Mouse (Mus musculus) hindbrain, embryonic 13.5 days (tissue): ENCODE results near the gene Acacb. TPM values are rescaled to one million over a fixed set of nuclear protein-coding genes. Genes with fewer than 3 reads are reported as not detected.

ENCODE experiments used
- ATAC-seq: fragments of 200-750 bp; cut with Nextera tagmentation; 2 replicates; pipeline ENCODE4 v1.8.0; 2017; ENCODE audit warnings: moderate TSS enrichment; ENCODE audit not compliant: low FRiP score
- H3K27ac ChIP-seq: fragments of 300-500 bp; sonication (generic); 2 replicates; pipeline ENCODE4 v1.5.1; 2015; ENCODE audit warnings: inconsistent platforms, mild to moderate bottlenecking, moderate library complexity
- H3K27me3 ChIP-seq: fragments of 300-500 bp; sonication (generic); 2 replicates; pipeline ENCODE4 v1.6.1; 2015; ENCODE audit warnings: mild to moderate bottlenecking, inconsistent platforms
- H3K36me3 ChIP-seq: fragments of 300-500 bp; sonication (generic); 2 replicates; pipeline ENCODE4 v1.6.1; 2015; ENCODE audit warnings: mild to moderate bottlenecking, inconsistent platforms
- H3K4me1 ChIP-seq: fragments of 300-500 bp; sonication (generic); replicated peaks from 2 replicates; pipeline ENCODE4 v1.6.1; 2015; ENCODE audit warnings: inconsistent platforms
- H3K4me2 ChIP-seq: fragments of 300-500 bp; sonication (generic); 2 replicates; pipeline ENCODE4 v1.6.1; 2015; ENCODE audit warnings: inconsistent platforms, mild to moderate bottlenecking, moderate library complexity
- H3K4me3 ChIP-seq: fragments of 300-500 bp; sonication (generic); 2 replicates; pipeline ENCODE4 v1.5.1; 2015; ENCODE audit warnings: mild to moderate bottlenecking, inconsistent platforms
- H3K9ac ChIP-seq: fragments of 300-500 bp; sonication (generic); 2 replicates; pipeline ENCODE4 v1.6.1; 2015; ENCODE audit warnings: mild to moderate bottlenecking, inconsistent platforms
- H3K9me3 ChIP-seq: fragments of 300-500 bp; sonication (generic); 2 replicates; pipeline ENCODE4 v1.6.1; 2016; ENCODE audit warnings: inconsistent platforms
- WGBS: fragments of 180-500 bp; shearing (Covaris S2); methylation state at CpG from one replicate; pipeline ENCODE4 v1.1.7; 2015; 5-methylcytosine and 5-hydroxymethylcytosine counted together
- polyA plus RNA-seq: library from polyadenylated mRNA; unstranded; fragments of >200 nt; fragmentation: Nextera tagmentation; extraction: Ambion mirVana; gene quantifications from 2 replicates; pipeline ENCODE4 v1.2.1, GENCODE M21; 2015

Gene Acacb
- 1.9 and 3.2 TPM in 2 replicates for polyA plus RNA-seq

GRCm38 (mm10) chr5:114146028-114146888 is at the start of gene Acacb:
Acacb (plus strand) TSS chr5:114146535.
- H3K4me2 ChIP-seq = no peak within 1 kb of the TSS
- H3K9me3 ChIP-seq = no peaks in the 10 kb centered on the region
- WGBS = 55% methylated on average over 19 of the region's 19 CpGs
- ATAC-seq = no peak
- no peak within 1 kb of the TSS for H3K4me3 ChIP-seq
- H3K27me3 ChIP-seq = no peaks in the 10 kb centered on the region
- no peaks in the 10 kb centered on the region for H3K36me3 ChIP-seq
- H3K27ac ChIP-seq = peak within 1 kb of the TSS; percentile 19; the same call in 1 of the 2 replicates
- H3K4me1 ChIP-seq = peaks cover 12% of the 10 kb centered on the region
- 0 out of 2 replicates have a peak within 1 kb of the TSS, but pooled peaks have one; percentile 24 for H3K9ac ChIP-seq

- H3K9ac ChIP-seq = peak overlapping the region; percentile 92
- peak; percentile 88 for ATAC-seq
- H3K9me3 ChIP-seq = no peaks in the 10 kb centered on the region
- 10% methylated on average over 35 of the region's 37 CpGs for WGBS
- H3K27ac ChIP-seq = peak overlapping the region; percentile 86
- H3K4me3 ChIP-seq = peak overlapping the region; percentile 77
- peak overlapping the region; percentile 99 for H3K4me2 ChIP-seq
- H3K27me3 ChIP-seq = 0 out of 2 replicates have a peak, but pooled peaks cover 3% of the 10 kb centered on the region
- peaks cover 17% of the 10 kb centered on the region for H3K4me1 ChIP-seq
- peaks cover 26% of the 10 kb centered on the region for H3K36me3 ChIP-seq
Observed at GRCm38 (mm10) chr5:114099709-114100389, 46.5 kb upstream of the Acacb start.

- 5% methylated on average over 36 of the region's 64 CpGs for WGBS
- Histone ChIP-seq H3K4me1 (peaks cover 17% of the 10 kb centered on the region), H3K27ac (peak overlapping the region; percentile 86), H3K36me3 (peaks cover 33% of the 10 kb centered on the region), H3K9me3 (no peaks in the 10 kb centered on the region), H3K4me3 (peak overlapping the region; percentile 77), H3K4me2 (peak overlapping the region; percentile 99), H3K9ac (peak overlapping the region; percentile 92), H3K27me3 (0 out of 2 replicates have a peak, but pooled peaks cover 3% of the 10 kb centered on the region)
- peak; percentile 73 for ATAC-seq
Observed at GRCm38 (mm10) chr5:114100390-114101099, 45.8 kb upstream of the Acacb start.

- no peak overlapping the region for H3K4me2 ChIP-seq
- 83% methylated on average over 4 of the region's 4 CpGs for whole genome bisulfite sequencing
- H3K9me3 ChIP-seq = no peaks in the 10 kb centered on the region
- H3K4me1 ChIP-seq = peaks cover 17% of the 10 kb centered on the region
- 0 out of 2 replicates have a peak, but pooled peaks cover 3% of the 10 kb centered on the region for H3K27me3 ChIP-seq
- H3K27ac ChIP-seq = no peak overlapping the region
- peaks cover 46% of the 10 kb centered on the region for H3K36me3 ChIP-seq
- H3K4me3 ChIP-seq = no peak overlapping the region
- ATAC-seq = no peak
- H3K9ac ChIP-seq = no peak overlapping the region
Observed at GRCm38 (mm10) chr5:114101873-114102272, 44.5 kb upstream of the Acacb start.

- H3K4me1 ChIP-seq = peaks cover 17% of the 10 kb centered on the region
- H3K9me3 ChIP-seq = no peaks in the 10 kb centered on the region
- 0 out of 2 replicates have a peak, but pooled peaks cover 3% of the 10 kb centered on the region for H3K27me3 ChIP-seq
- ATAC-seq = no peak
- WGBS = 79% methylated on average over 1 of the region's 1 CpGs
- H3K4me3 ChIP-seq = no peak overlapping the region
- H3K27ac ChIP-seq = no peak overlapping the region
- no peak overlapping the region for H3K9ac ChIP-seq
- no peak overlapping the region for H3K4me2 ChIP-seq
- peaks cover 55% of the 10 kb centered on the region for H3K36me3 ChIP-seq
Observed at GRCm38 (mm10) chr5:114102807-114103206, 43.5 kb upstream of the Acacb start.

GRCm38 (mm10) chr5:114106391-114106935 is 39.9 kb upstream of the Acacb start:
- no peak overlapping the region for H3K4me2 ChIP-seq
- peaks cover 3% of the 10 kb centered on the region for H3K4me1 ChIP-seq
- H3K9ac ChIP-seq = no peak overlapping the region
- H3K27ac ChIP-seq = no peak overlapping the region
- H3K9me3 ChIP-seq = no peaks in the 10 kb centered on the region
- peaks cover 92% of the 10 kb centered on the region for H3K36me3 ChIP-seq
- no peak for ATAC-seq
- H3K27me3 ChIP-seq = no peaks in the 10 kb centered on the region
- H3K4me3 ChIP-seq = no peak overlapping the region
- WGBS = 76% methylated on average over 16 of the region's 16 CpGs

- Histone ChIP-seq H3K27me3 (no peaks in the 10 kb centered on the region), H3K27ac (no peak overlapping the region), H3K4me2 (no peak overlapping the region), H3K9ac (no peak overlapping the region), H3K4me3 (no peak overlapping the region), H3K36me3 (peaks cover 100% of the 10 kb centered on the region), H3K4me1 (no peaks in the 10 kb centered on the region), H3K9me3 (no peaks in the 10 kb centered on the region)
- WGBS = 84% methylated on average over 6 of the region's 6 CpGs
- ATAC-seq = no peak
Observed at GRCm38 (mm10) chr5:114113334-114113733, 33.0 kb upstream of the Acacb start.

GRCm38 (mm10) chr5:114115030-114115429 is 31.3 kb upstream of the Acacb start:
- H3K27ac ChIP-seq = no peak overlapping the region
- H3K9ac ChIP-seq = no peak overlapping the region
- H3K27me3 ChIP-seq = no peaks in the 10 kb centered on the region
- no peak overlapping the region for H3K4me2 ChIP-seq
- 93% methylated on average over 5 of the region's 5 CpGs for WGBS
- no peak for ATAC-seq
- no peaks in the 10 kb centered on the region for H3K9me3 ChIP-seq
- H3K36me3 ChIP-seq = peaks cover 100% of the 10 kb centered on the region
- H3K4me3 ChIP-seq = no peak overlapping the region
- H3K4me1 ChIP-seq = no peaks in the 10 kb centered on the region

GRCm38 (mm10) chr5:114116586-114116985 is 29.7 kb upstream of the Acacb start:
- H3K36me3 ChIP-seq = peaks cover 100% of the 10 kb centered on the region
- no peak overlapping the region for H3K27ac ChIP-seq
- H3K4me2 ChIP-seq = no peak overlapping the region
- H3K4me1 ChIP-seq = no peaks in the 10 kb centered on the region
- no peaks in the 10 kb centered on the region for H3K27me3 ChIP-seq
- H3K9ac ChIP-seq = no peak overlapping the region
- no peak overlapping the region for H3K4me3 ChIP-seq
- no peaks in the 10 kb centered on the region for H3K9me3 ChIP-seq
- no peak for ATAC-seq
- WGBS = 84% methylated on average over 7 of the region's 7 CpGs

GRCm38 (mm10) chr5:114119806-114120205 is 26.5 kb upstream of the Acacb start:
- Histone ChIP-seq H3K27ac (no peak overlapping the region), H3K4me1 (no peaks in the 10 kb centered on the region), H3K9me3 (no peaks in the 10 kb centered on the region), H3K4me2 (no peak overlapping the region), H3K27me3 (no peaks in the 10 kb centered on the region), H3K9ac (no peak overlapping the region), H3K36me3 (peaks cover 99% of the 10 kb centered on the region), H3K4me3 (no peak overlapping the region)
- WGBS = 94% methylated on average over 4 of the region's 4 CpGs
- no peak for ATAC-seq

GRCm38 (mm10) chr5:114126008-114126407 is 20.3 kb upstream of the Acacb start:
- Histone ChIP-seq H3K36me3 (peaks cover 42% of the 10 kb centered on the region), H3K4me3 (no peak overlapping the region), H3K4me1 (peaks cover 12% of the 10 kb centered on the region), H3K27ac (no peak overlapping the region), H3K9me3 (no peaks in the 10 kb centered on the region), H3K27me3 (no peaks in the 10 kb centered on the region), H3K9ac (no peak overlapping the region), H3K4me2 (no peak overlapping the region)
- WGBS = 93% methylated on average over 3 of the region's 3 CpGs
- no peak for ATAC-seq
